Mouse (Mus musculus) heart, postnatal 36 days (tissue): Measurements from ENCODE around the gene Elmo1. TPM values are rescaled to one million over a fixed set of nuclear protein-coding genes. Genes with fewer than 3 reads are reported as not detected.

Experiments
- DNase-seq, 2 experiments: peaks; one replicate each; pipeline ENCODE4 v3.0.0; 2021 to 2022
- intact Hi-C: fragments of 180-260 bp; cut with DNase I; formaldehyde crosslinking; loops from one replicate; pipeline ENCODE4 v1.15.1; 2025
- total RNA-seq, 2 experiments: library from RNA; stranded (reverse); gene quantifications; 2 replicates each; pipeline ENCODE4 v1.2.3; 2021

The Elmo1 gene
- total RNA-seq, 2 experiments from 2014 or later = 8.5 to 11.2 TPM

- intact Hi-C loops = no loop called here
- no peak for DNase-seq
Observed at GRCm38 (mm10) chr13:20410306-20411101, 320.1 kb downstream of the Elmo1 start.

GRCm38 (mm10) chr13:20416691-20417660 is 326.6 kb downstream of the Elmo1 start:
- intact Hi-C loops = no loop called here
- no peak for DNase-seq

DNA sequence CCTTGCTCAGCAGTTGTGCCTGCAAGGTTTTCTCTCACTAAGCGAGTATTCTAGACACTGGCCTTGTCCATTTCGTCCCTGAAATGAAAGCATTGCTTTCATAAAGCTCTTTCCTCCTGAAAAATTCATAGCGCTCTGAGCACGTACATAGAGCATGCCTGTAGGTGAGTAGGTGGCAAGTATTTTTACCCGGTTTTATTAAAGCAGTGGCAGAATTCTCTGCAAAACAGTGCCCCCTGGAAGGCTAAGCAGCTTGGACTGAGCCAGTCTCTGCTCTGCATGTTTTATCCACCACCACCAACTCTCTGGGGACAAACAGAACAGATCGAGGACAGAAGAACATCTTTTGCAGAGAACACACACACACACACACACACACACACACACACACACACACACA is 340.6 kb downstream of the Elmo1 start:
- intact Hi-C loops = no loop called here
- DNase-seq = no peak

DNA sequence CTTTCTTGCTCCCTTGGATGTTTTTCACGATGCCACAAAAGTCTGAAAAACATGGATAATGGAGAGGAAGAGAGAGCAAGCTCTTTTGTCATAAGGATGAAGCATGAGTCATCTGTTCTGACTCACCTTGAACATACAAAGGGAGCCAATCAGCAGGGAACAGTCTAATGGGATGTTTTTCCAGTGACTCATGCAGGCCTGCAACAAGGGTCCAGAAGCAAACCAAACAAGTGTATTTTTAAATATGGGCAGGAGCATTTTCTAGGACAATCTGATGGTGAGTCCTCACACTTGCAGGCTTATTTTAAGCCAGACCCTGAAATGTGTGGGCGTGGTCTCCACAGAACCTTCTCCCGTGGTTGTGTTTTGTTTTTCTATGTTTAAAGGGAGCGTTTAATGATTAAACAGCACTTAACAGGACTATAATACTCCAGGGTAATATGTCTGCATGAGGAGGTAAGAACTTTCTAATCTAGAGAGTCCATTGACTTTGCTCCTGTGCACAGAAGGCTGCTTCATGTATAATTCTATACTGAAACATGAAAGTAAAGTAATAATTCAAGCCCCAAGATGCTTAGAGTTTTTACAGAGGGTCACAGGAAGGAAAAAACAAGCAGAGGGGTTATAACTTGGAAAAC is 342.9 kb downstream of the Elmo1 start:
- intact Hi-C loops = no loop called here
- peak in 1 of 2 experiments; percentile 21 for DNase-seq

GRCm38 (mm10) chr13:20434071-20434470 is 343.7 kb downstream of the Elmo1 start:
- DNase-seq = no peak
- intact Hi-C loops = no loop called here

DNA sequence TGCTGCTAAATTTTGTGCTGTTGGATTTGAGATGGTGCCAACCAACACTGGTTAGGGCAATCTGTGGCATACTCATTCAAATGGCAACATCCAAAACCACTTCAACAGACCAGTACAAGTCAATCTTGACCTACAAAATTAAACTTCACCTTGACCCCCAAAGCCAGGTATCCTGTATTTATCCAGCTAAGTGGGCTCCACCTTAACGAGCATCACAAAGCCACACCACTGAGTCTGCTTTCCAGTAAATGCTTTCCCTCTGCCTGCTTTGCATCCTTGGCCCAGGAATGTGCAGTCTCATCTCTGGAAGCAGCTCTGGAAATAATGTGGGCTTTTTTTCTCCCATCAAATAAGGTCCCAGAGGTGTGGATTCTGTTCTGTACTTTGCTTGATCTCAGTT is 349.1 kb downstream of the Elmo1 start:
- intact Hi-C loops = no loop called here
- DNase-seq = no peak

DNA sequence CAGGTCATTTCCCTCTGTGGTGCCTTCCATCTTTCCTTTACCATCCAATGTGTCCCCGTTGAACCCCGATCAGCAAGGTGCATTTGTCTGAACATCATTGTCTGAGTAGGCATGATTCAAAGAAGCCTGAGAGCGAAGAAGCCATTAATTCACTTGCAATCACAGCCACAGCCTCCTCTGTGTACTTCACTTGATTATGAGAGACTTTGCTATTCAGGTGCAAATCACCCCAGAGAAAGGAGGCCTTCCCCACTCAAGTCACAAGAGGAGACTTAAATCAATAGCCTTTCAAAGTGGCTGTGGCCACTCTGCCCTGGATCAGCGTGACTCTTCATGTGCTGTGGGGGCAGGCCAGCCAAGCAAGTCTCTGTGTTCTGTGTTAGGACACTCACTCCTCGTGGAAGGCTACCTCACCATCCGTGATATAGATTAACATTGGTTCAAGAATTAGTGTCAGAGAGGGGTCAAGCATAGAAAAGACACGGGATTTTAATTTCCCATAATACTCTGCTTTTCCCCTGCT is 360.5 kb downstream of the Elmo1 start:
- no peak for DNase-seq
- intact Hi-C loops = no loop called here

- intact Hi-C loops = no loop called here
- no peak for DNase-seq
Observed at GRCm38 (mm10) chr13:20454357-20454756, 364.0 kb downstream of the Elmo1 start.

DNA sequence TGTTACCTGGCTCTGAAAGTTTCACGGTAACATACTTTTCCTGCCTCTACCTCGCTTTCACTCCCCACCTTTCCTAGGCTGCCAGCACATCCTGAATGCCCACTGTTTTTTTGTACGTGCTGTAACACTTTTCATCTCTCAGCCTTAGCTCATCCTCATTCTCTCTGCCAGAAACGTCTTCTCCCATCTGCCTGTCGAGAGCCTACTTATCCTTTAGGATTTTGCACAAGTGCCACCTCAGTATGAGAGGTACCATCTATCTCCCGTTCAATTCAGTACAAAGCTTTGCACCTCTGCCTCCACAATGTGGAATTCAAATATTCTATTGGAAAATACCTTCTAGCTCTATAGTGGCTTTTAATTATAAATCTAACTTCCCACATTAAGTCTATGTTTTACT is 369.7 kb downstream of the Elmo1 start:
- no peak for DNase-seq
- intact Hi-C loops = no loop called here

- DNase-seq = no peak
- intact Hi-C loops = no loop called here
Observed at GRCm38 (mm10) chr13:20461616-20462015, 371.2 kb downstream of the Elmo1 start.

GRCm38 (mm10) chr13:20464161-20464560 is 373.8 kb downstream of the Elmo1 start:
- no peak for DNase-seq
- intact Hi-C loops = no loop called here

DNA sequence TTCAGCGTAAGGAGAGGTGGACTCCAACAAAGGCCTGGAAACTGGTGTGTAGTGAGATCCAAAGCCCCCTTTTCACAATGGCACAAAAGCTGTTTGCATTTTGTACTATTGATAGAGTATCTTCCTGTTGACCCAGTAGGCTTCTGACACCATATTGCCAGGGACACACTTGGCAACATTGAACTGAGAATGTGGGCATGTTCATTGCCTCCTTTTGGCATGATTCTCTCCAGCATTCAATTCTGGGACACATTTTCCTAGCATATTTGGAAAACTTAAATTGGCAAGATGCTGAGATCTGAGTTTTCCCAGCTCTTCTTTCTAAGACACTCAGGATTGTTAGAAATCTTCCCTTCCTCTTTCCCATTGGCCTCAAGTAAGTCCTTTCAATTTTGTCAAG is 377.0 kb downstream of the Elmo1 start:
- DNase-seq = no peak
- intact Hi-C loops = no loop called here

DNA sequence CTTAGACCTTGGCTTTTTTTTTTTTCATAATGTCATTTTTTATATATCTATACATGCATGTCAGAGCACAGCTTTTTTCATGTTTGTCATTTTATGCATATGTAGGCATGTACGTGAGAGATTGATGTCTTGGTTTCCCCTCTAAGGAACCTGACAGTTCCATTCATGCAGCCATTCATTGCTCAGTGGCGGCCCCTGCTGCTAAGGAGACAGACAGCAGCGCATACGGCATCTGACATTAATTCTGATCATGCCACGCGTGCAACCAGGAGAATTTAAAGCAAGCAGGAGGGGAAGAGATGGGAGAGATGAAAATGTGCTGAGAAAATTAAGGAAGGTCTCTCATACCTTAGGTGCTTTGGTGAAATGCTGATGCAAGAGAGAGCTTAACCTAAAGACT is 381.3 kb downstream of the Elmo1 start:
- DNase-seq = peak; percentile 60 to 73
- intact Hi-C loops = loop anchor here (1.0 kb wide), 1 partner anchor 160 kb away; no protein-coding TSS in a partner anchor

GRCm38 (mm10) chr13:20472301-20472831 is 382.0 kb downstream of the Elmo1 start:
- no peak for DNase-seq
- intact Hi-C loops = no loop called here

- no peak for DNase-seq
- intact Hi-C loops = no loop called here
Observed at GRCm38 (mm10) chr13:20472891-20473539, 382.6 kb downstream of the Elmo1 start.

DNA sequence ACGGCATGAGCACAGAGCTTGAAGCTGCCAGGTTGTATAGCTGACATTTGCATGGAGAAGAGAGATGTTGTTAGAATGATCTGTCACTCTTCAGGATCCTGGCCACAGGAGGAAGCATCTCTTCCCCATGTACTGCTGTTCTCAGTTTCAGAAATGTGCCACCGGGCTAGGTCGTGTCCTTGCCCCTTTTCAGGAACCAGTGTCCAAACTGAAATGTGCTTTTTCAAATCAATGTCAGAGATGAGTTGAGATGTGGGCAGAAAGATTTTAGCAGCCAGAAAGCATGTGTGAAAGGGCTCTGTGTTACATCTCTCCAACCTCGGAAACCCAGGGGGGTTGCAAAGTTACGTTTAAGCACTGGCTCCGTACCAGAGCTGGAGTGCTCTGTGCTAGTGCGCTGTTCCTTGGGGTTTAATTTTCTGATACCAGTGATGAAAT is 383.3 kb downstream of the Elmo1 start:
- intact Hi-C loops = no loop called here

GRCm38 (mm10) chr13:20474600-20474999 is 384.2 kb downstream of the Elmo1 start:
- no peak for DNase-seq
- intact Hi-C loops = no loop called here

More for the DNA sequence above, 383.3 kb downstream of the Elmo1 start:
- DNase-seq = no peak

DNA sequence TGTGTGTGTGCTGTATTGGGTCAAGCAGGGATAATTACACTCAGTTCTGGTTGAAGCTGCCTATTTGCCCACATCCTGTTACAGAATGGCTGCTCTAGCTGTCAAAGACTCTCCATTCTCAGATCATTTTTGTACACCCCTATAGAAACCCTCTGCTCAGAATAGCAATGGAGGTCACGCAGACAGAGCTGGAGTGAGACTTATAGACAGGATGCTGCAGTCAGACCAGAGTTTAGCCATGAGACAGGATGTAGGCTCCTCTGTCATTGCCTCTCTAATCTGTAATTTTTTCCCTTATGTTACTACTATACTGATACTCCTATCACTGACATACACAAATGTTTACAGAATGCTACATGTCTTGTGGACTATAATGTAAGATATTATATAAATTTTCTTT is 391.4 kb downstream of the Elmo1 start:
- no peak for DNase-seq
- intact Hi-C loops = no loop called here

- intact Hi-C loops = no loop called here
Observed at GRCm38 (mm10) chr13:20489110-20489509, 398.7 kb downstream of the Elmo1 start.

More at GRCm38 (mm10) chr13:20489110-20489509, 398.7 kb downstream of the Elmo1 start:
- DNase-seq = no peak
